Comparison of ENCODE assay signal across 8 mouse cellular contexts in genomic region chr7:143367366-143368266, GRCm38 (mm10).
DNase-seq lines count a peak whose midpoint lies in the region; ATAC-seq and TF ChIP-seq lines count a peak whose summit lies in the region.

No protein-coding gene starts in this region.

- peak overlapping the region; percentile 45 for H3K27ac ChIP-seq in heart, embryonic 13.5 days (replicated peaks)
- H3K27ac ChIP-seq in MEL (ENCODE audit: control insufficient read depth, low read depth, low read length): no peak overlapping the region
- no peak overlapping the region for H3K27ac ChIP-seq in heart, embryonic 16.5 days (ENCODE audit: low read length)
- no peak overlapping the region for H3K27ac ChIP-seq in lung, postnatal 0 days (ENCODE audit: low read length)

- H3K4me1 ChIP-seq in heart, embryonic 13.5 days: peaks cover 85% of the 10 kb centered on the region
- H3K4me1 ChIP-seq in MEL (ENCODE audit: control insufficient read depth in 1 of 2, insufficient read depth in 2 of 2, low read length in 2 of 2): peaks cover 3 to 5% of the 10 kb centered on the region in 2 experiments; a peak in 2 of 4 replicates
- H3K4me1 ChIP-seq in heart, embryonic 16.5 days (ENCODE audit: control insufficient read depth, insufficient read depth, low read length): peaks cover 62% of the 10 kb centered on the region
- H3K4me1 ChIP-seq in lung, postnatal 0 days (ENCODE audit: insufficient read depth, low read depth, low read length): peaks cover 11% of the 10 kb centered on the region; the same call in 1 of the 2 replicates

- no peaks in the 10 kb centered on the region for H3K9me3 ChIP-seq in heart, embryonic 13.5 days
- H3K9me3 ChIP-seq in MEL (replicated peaks; ENCODE audit: insufficient read depth, low read length): no peaks in the 10 kb centered on the region
- H3K9me3 ChIP-seq in heart, embryonic 16.5 days (replicated peaks; ENCODE audit: control insufficient read depth, low read length): peaks cover 3% of the 10 kb centered on the region; the same call in 1 of the 2 replicates
- H3K9me3 ChIP-seq in lung, postnatal 0 days (ENCODE audit: low read length): no peaks in the 10 kb centered on the region

- 51% methylated on average over 20 of the region's 20 CpGs for WGBS in heart, embryonic 13.5 days
- WGBS in heart, embryonic 16.5 days: 49% methylated on average over 20 of the region's 20 CpGs
- 25% methylated on average over 20 of the region's 20 CpGs for WGBS in lung, postnatal 0 days

- no peaks in the 10 kb centered on the region for H3K79me2 ChIP-seq in MEL (ENCODE audit: control insufficient read depth, insufficient read depth, low read length, poor library complexity)

- TF ChIP-seq RAD21 in MEL (IDR thresholded peaks at IDR 0.05; ENCODE audit: low read depth, low read length): no peak

- peaks cover 4% of the 10 kb centered on the region; the same call in 1 of the 2 replicates for H3K36me3 ChIP-seq in heart, embryonic 13.5 days
- peaks cover 0 to 3% of the 10 kb centered on the region in 2 experiments; a peak in 2 of 4 replicates for H3K36me3 ChIP-seq in MEL (ENCODE audit: control insufficient read depth in 1 of 2, insufficient read depth in 2 of 2, low read length in 2 of 2)
- H3K36me3 ChIP-seq in heart, embryonic 16.5 days (ENCODE audit: control insufficient read depth, insufficient read depth): no peaks in the 10 kb centered on the region
- no peaks in the 10 kb centered on the region for H3K36me3 ChIP-seq in lung, postnatal 0 days (ENCODE audit: insufficient read depth, low read length)

- H3K9ac ChIP-seq in heart, embryonic 13.5 days: 0 out of 2 replicates have a peak overlapping the region, but pooled peaks have one; percentile 52
- H3K9ac ChIP-seq in MEL (ENCODE audit: control insufficient read depth, low read depth, low read length, poor library complexity, severe bottlenecking): peak overlapping the region; percentile 21
- no peak overlapping the region for H3K9ac ChIP-seq in heart, embryonic 16.5 days (ENCODE audit: low read length)
- H3K9ac ChIP-seq in lung, postnatal 0 days (replicated peaks; ENCODE audit: low read depth): no peak overlapping the region

- TF ChIP-seq EP300 in MEL (IDR thresholded peaks at IDR 0.05; ENCODE audit: low read depth in 1 of 2, low read length in 2 of 2): peak in 1 of 2 experiments; percentile 35; a peak in 1 of 4 replicates
- peak; percentile 14; the same call in 1 of the 2 replicates for TF ChIP-seq EP300 in lung, postnatal 0 days (IDR thresholded peaks at IDR 0.05)

- H3K4me3 ChIP-seq in heart, embryonic 13.5 days: no peak overlapping the region
- H3K4me3 ChIP-seq in MEL (ENCODE audit: control insufficient read depth in 1 of 2, insufficient read depth in 1 of 2, low read depth in 2 of 2, low read length in 2 of 2): peak overlapping the region; percentile 43 to 66
- no peak overlapping the region for H3K4me3 ChIP-seq in heart, embryonic 16.5 days (ENCODE audit: low read length)
- peak overlapping the region; percentile 27 for H3K4me3 ChIP-seq in lung, postnatal 0 days (ENCODE audit: low read depth, low read length)

- intact Hi-C loops in heart, postnatal 14 days (cut with DNase I): loop anchor here (5.0 kb wide), 1 partner anchor 70 kb away; no protein-coding TSS in a partner anchor

- no peaks in the 10 kb centered on the region for H3K27me3 ChIP-seq in heart, embryonic 13.5 days (replicated peaks)
- H3K27me3 ChIP-seq in MEL (ENCODE audit: control insufficient read depth in 1 of 2, insufficient read depth in 2 of 2, low read length in 2 of 2): peaks cover 0 to 1% of the 10 kb centered on the region in 2 experiments; a peak in 1 of 4 replicates
- H3K27me3 ChIP-seq in heart, embryonic 16.5 days (ENCODE audit: control insufficient read depth, insufficient read depth, low read length): no peaks in the 10 kb centered on the region
- H3K27me3 ChIP-seq in lung, postnatal 0 days (replicated peaks; ENCODE audit: insufficient read depth, low read length): no peaks in the 10 kb centered on the region

- DNase-seq in heart, postnatal 14 days: no peak
- DNase-seq in MEL (ENCODE audit: low read depth, low spot score): peak; percentile 46
- peak; percentile 81 for DNase-seq in lung, postnatal 0 days (ENCODE audit: low spot score)
- no peak for DNase-seq in right cerebral cortex, adult 18-20 months
- no peak for DNase-seq in T-cell, adult 2 months (ENCODE audit: low spot score)
- no peak for DNase-seq in left cerebral cortex, adult 18-20 months (ENCODE audit: low spot score in 2 of 2)

- no peak for TF ChIP-seq POLR2A in MEL (IDR thresholded peaks at IDR 0.05; ENCODE audit: control insufficient read depth in 1 of 2, insufficient read depth in 1 of 2, low read depth in 1 of 2, low read length in 2 of 2, poor library complexity in 1 of 2)

- H3K4me2 ChIP-seq in heart, embryonic 13.5 days: peak overlapping the region; percentile 51
- peak overlapping the region; percentile 46 for H3K4me2 ChIP-seq in heart, embryonic 16.5 days (ENCODE audit: low read depth, low read length)
- peak overlapping the region; percentile 47 for H3K4me2 ChIP-seq in lung, postnatal 0 days (replicated peaks; ENCODE audit: low read depth, low read length)

- no peak for ATAC-seq in heart, embryonic 13.5 days (ENCODE audit: extremely low read depth, insufficient number of reproducible peaks, low FRiP score, low TSS enrichment)
- no peak for ATAC-seq in heart, embryonic 16.5 days (replicated peaks; ENCODE audit: extremely low read depth, insufficient read depth, low FRiP score)
- ATAC-seq in lung, postnatal 0 days: peak; percentile 58

- no peak for TF ChIP-seq CTCF in MEL (IDR thresholded peaks at IDR 0.05 in 2 of 3, conservative IDR thresholded peaks at IDR 0.05 in 1 of 3; ENCODE audit: control insufficient read depth in 1 of 3, insufficient read depth in 1 of 3, low read depth in 2 of 3, low read length in 3 of 3, poor library complexity in 1 of 3, severe bottlenecking in 1 of 3)
- TF ChIP-seq CTCF in lung, postnatal 0 days (IDR thresholded peaks at IDR 0.05): no peak

TF ChIP-seq in MEL, 35 proteins besides CTCF, POLR2A, EP300 and RAD21:
- TF ChIP-seq GATA1 (IDR thresholded peaks at IDR 0.05; ENCODE audit: low read depth, low read length) (peak; percentile 57), BHLHE40 (IDR thresholded peaks at IDR 0.05; ENCODE audit: borderline replicate concordance, low read depth, low read length) (no peak), MYC (IDR thresholded peaks at IDR 0.05; ENCODE audit: low read depth, low read length) (no peak), POLR2AphosphoS5 (IDR thresholded peaks at IDR 0.05; ENCODE audit: borderline replicate concordance, low read depth, low read length) (no peak), MEF2A (IDR thresholded peaks at IDR 0.05; ENCODE audit: extremely low read depth, insufficient replicate concordance, low read depth, low read length, poor library complexity, severe bottlenecking) (no peak), MAFK (IDR thresholded peaks at IDR 0.05; ENCODE audit: borderline replicate concordance, low read depth, low read length) (no peak), KAT2A (conservative IDR thresholded peaks at IDR 0.05; ENCODE audit: low read depth, low read length) (no peak), TAL1 (IDR thresholded peaks at IDR 0.05; ENCODE audit: low read length) (no peak), CHD2 (IDR thresholded peaks at IDR 0.05; ENCODE audit: low read length) (no peak), MAZ (IDR thresholded peaks at IDR 0.05; ENCODE audit: low read depth, low read length) (no peak), NELFE (IDR thresholded peaks at IDR 0.05; ENCODE audit: low read depth, low read length) (no peak), ZMIZ1 (IDR thresholded peaks at IDR 0.05; ENCODE audit: low read depth, low read length) (no peak), ZKSCAN1 (IDR thresholded peaks at IDR 0.05; ENCODE audit: low read depth, low read length) (no peak), ZNF384 (IDR thresholded peaks at IDR 0.05; ENCODE audit: low read depth, low read length) (peak; percentile 85), E2F4 (IDR thresholded peaks at IDR 0.05; ENCODE audit: borderline replicate concordance, low read depth, low read length) (no peak), ETS1 (IDR thresholded peaks at IDR 0.05; ENCODE audit: low read depth, low read length) (peak; percentile 53; the same call in 1 of the 2 replicates), MYB (IDR thresholded peaks at IDR 0.05; ENCODE audit: low read depth, low read length) (no peak), MXI1 (IDR thresholded peaks at IDR 0.05; ENCODE audit: low read depth, low read length) (no peak), TBP (IDR thresholded peaks at IDR 0.05; ENCODE audit: low read depth, low read length) (no peak), TCF12 (IDR thresholded peaks at IDR 0.05; ENCODE audit: low read depth, low read length) (no peak; the same call in 1 of the 2 replicates), SMC3 (IDR thresholded peaks at IDR 0.05; ENCODE audit: low read depth, low read length) (no peak), USF2 (IDR thresholded peaks at IDR 0.05; ENCODE audit: borderline replicate concordance in 1 of 2, insufficient read depth in 1 of 2, low read depth in 1 of 2, low read length in 2 of 2) (no peak), NRF1 (IDR thresholded peaks at IDR 0.05; ENCODE audit: insufficient read depth, low read depth, low read length, poor library complexity, severe bottlenecking) (no peak), ELF1 (IDR thresholded peaks at IDR 0.05; ENCODE audit: low read depth, low read length) (no peak), ZC3H11A (IDR thresholded peaks at IDR 0.05; ENCODE audit: low read depth, low read length) (no peak), HCFC1 (IDR thresholded peaks at IDR 0.05; ENCODE audit: low read depth, low read length) (no peak), MAX (IDR thresholded peaks at IDR 0.05; ENCODE audit: low read length) (no peak), GABPA (IDR thresholded peaks at IDR 0.05; ENCODE audit: low read depth, low read length) (no peak), POLR2AphosphoS2 (IDR thresholded peaks at IDR 0.05; ENCODE audit: low read length) (no peak), JUND (IDR thresholded peaks at IDR 0.05; ENCODE audit: low read depth, low read length) (no peak), SIN3A (IDR thresholded peaks at IDR 0.05; ENCODE audit: low read length) (peak; percentile 51), USF1 (IDR thresholded peaks at IDR 0.05; ENCODE audit: low read depth, low read length) (no peak), CHD1 (IDR thresholded peaks at IDR 0.05; ENCODE audit: low read depth, low read length) (no peak), UBTF (IDR thresholded peaks at IDR 0.05; ENCODE audit: borderline replicate concordance, insufficient read depth, low read depth, low read length) (no peak), RCOR1 (IDR thresholded peaks at IDR 0.05; ENCODE audit: low read depth, low read length) (peak; percentile 70)

Comparison
In these comparisons a context has a peak if more than half of its experiments do, and no peak if none do; other contexts are left out.
1. H3K9ac ChIP-seq: peak in heart, embryonic 13.5 days (single experiment) and MEL (single experiment); none in heart, embryonic 16.5 days (single experiment) and lung, postnatal 0 days (single experiment).
2. H3K4me3 ChIP-seq: peak in MEL (2 of 2) and lung, postnatal 0 days (single experiment); none in heart, embryonic 13.5 days (single experiment) and heart, embryonic 16.5 days (single experiment).
3. DNase-seq: peak in MEL (single experiment) and lung, postnatal 0 days (single experiment); none in heart, postnatal 14 days (0 of 2), right cerebral cortex, adult 18-20 months (single experiment), T-cell, adult 2 months (single experiment) and left cerebral cortex, adult 18-20 months (0 of 2).
4. Peak in every context shown above with its lines, with median percentiles within 50 percentile points of each other: H3K4me2 ChIP-seq.